Mouse (Mus musculus): Measurements from ENCODE around the gene Scamp3. TPM values are rescaled to one million over a fixed set of nuclear protein-coding genes. Genes with fewer than 3 reads are reported as not detected.
A peak's percentile ranks its signal among the peaks of the same experiment; 100 is the strongest.
"Not testable (repeated sequence)": the region's sequence is repeated elsewhere in the genome, so short reads cannot be mapped to it uniquely, and the experiment has no call there.

The Scamp3 gene
- polyA plus RNA-seq, 1 experiment from 2014 or later, result 82.8 TPM

DNA sequence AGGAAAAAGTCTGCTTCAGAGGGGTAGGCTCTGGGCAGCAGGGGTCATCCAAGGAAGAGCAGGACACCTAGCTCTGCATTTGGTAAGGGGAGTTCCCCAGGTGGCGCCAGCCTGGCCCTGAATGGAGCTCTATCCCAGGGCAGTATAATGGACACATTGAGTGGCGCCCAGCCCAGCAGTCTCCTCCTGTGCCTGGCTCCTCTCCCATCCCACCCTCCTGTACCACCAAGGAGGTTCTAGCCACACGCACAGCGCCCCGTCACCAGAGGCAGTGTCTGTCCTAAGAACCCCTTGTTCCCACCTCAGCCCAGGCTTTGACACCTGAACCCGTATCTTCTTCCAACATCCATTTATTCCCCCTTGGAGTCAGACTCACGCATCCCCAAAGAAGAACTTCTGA, 32.5 kb downstream of the Scamp3 start:
- no peaks in the 10 kb centered on the region for H3K27me3 ChIP-seq (ENCODE audit: control insufficient read depth, insufficient read depth, low read length)
- H3K9ac ChIP-seq (ENCODE audit: low read depth, low read length), result no peak overlapping the region
- H3K36me3 ChIP-seq (ENCODE audit: control insufficient read depth, insufficient read depth, low read length), result peaks cover 24% of the 10 kb centered on the region
- H3K4me3 ChIP-seq (ENCODE audit: low read depth, low read length), result no peak overlapping the region
- no peaks in the 10 kb centered on the region for H3K9me3 ChIP-seq (replicated peaks; ENCODE audit: control insufficient read depth, low read length)
- no peak for ATAC-seq (replicated peaks; ENCODE audit: insufficient number of reproducible peaks, low FRiP score, low TSS enrichment)
- H3K27ac ChIP-seq (ENCODE audit: low read depth, low read length), result no peak overlapping the region
- H3K4me2 ChIP-seq, result no peak overlapping the region
- 87% methylated on average over 7 of the region's 7 CpGs for WGBS (ENCODE audit: insufficient replicate concordance)
- H3K4me1 ChIP-seq (ENCODE audit: control insufficient read depth, insufficient read depth, low read length), result peaks cover 13% of the 10 kb centered on the region

DNA sequence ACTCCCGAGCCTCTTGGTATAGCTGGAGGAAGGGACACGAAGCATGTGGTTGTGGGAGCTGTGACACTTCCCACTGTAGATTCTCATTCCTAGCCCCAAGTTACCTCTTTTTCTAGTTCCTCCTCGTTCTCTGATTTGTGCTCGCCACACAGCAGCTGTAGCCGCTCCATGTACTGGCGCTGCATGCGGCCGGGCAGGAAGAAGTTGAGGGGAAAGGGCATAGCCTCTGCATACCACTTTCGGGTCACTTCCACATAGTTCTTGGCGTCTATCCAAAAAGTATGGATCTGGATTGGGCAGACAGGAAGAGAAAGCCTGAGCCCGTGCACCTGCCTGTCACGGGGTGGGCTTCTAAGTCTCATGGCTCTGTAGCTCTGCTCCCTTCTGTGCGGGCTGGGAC, 32.9 kb downstream of the Scamp3 start:
- no peak for ATAC-seq (replicated peaks; ENCODE audit: insufficient number of reproducible peaks, low FRiP score, low TSS enrichment)
- WGBS (ENCODE audit: insufficient replicate concordance), result 81% methylated on average over 13 of the region's 13 CpGs
- Histone ChIP-seq H3K27me3 (ENCODE audit: control insufficient read depth, insufficient read depth, low read length) (no peaks in the 10 kb centered on the region), H3K36me3 (ENCODE audit: control insufficient read depth, insufficient read depth, low read length) (peaks cover 24% of the 10 kb centered on the region), H3K27ac (ENCODE audit: low read depth, low read length) (no peak overlapping the region), H3K4me2 (no peak overlapping the region), H3K9ac (ENCODE audit: low read depth, low read length) (no peak overlapping the region), H3K9me3 (replicated peaks; ENCODE audit: control insufficient read depth, low read length) (no peaks in the 10 kb centered on the region), H3K4me3 (ENCODE audit: low read depth, low read length) (no peak overlapping the region), H3K4me1 (ENCODE audit: control insufficient read depth, insufficient read depth, low read length) (peaks cover 17% of the 10 kb centered on the region)

DNA sequence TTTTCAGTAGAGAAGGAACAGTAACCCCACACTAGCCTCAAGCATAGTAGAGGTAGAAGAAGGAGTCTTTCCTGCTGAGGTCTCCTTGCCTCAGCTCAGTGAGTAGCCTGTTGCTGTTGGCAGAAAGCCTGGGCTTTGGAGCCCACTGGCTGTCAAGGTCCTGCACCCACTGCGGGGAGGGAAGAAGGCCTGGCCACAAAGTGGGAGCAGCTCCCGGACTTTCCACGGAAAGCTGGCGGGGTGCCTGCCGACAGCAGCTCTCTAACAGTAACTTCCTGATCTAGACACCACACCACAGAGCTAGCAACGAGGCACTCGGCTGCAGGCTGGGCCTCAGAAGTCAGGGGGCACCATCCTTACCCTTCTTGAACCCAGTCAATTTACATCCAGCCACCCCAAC, 33.5 kb downstream of the Scamp3 start:
- H3K4me3 ChIP-seq (ENCODE audit: low read depth, low read length), result no peak overlapping the region
- H3K4me2 ChIP-seq, result no peak overlapping the region
- H3K36me3 ChIP-seq (ENCODE audit: control insufficient read depth, insufficient read depth, low read length), result peaks cover 24% of the 10 kb centered on the region
- peaks cover 23% of the 10 kb centered on the region for H3K4me1 ChIP-seq (ENCODE audit: control insufficient read depth, insufficient read depth, low read length)
- ATAC-seq (replicated peaks; ENCODE audit: insufficient number of reproducible peaks, low FRiP score, low TSS enrichment), result no peak
- H3K27ac ChIP-seq (ENCODE audit: low read depth, low read length), result no peak overlapping the region
- H3K27me3 ChIP-seq (ENCODE audit: control insufficient read depth, insufficient read depth, low read length), result no peaks in the 10 kb centered on the region
- H3K9ac ChIP-seq (ENCODE audit: low read depth, low read length), result no peak overlapping the region
- 80% methylated on average over 7 of the region's 7 CpGs for WGBS (ENCODE audit: insufficient replicate concordance)
- no peaks in the 10 kb centered on the region for H3K9me3 ChIP-seq (replicated peaks; ENCODE audit: control insufficient read depth, low read length)

DNA sequence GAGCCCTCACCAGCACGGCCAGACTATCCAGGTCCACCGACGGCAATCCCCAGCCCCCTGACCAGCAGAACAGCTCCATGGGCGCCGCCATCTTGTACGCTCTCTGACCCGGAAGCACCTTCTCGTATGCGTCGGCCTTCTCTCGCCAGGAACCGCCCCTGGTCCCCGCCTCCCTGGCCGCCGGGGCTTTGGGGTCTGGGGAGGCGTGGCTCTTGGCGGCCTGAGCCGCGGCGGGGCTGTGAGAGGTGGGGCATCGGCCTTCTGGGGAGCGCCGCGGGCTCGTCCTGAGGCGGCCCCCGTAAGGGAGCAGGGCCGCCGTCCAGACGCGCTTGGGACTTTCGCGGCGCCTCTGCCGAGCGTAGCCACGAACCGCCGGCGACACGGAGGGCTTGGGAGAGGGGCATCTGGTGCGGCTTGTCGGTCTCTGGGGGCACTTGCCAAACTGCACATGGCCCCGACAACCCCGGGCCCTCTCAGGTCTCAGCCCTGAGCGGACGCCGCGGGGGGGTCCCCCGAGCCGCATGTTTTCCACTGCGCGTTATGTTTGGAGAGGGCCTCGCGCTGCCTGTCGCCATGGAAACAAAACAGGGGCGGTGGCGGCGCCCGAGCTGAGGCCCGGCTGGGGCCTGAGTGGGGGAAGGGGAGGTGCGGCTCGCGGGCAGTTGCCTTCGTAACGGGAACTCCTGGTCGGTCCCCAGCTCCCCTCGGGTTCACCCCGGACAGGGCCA, 36.7 kb downstream of the Scamp3 start:
- Histone ChIP-seq H3K4me3 (ENCODE audit: low read depth, low read length) (peak overlapping the region; percentile 77), H3K4me1 (ENCODE audit: control insufficient read depth, insufficient read depth, low read length) (peaks cover 27% of the 10 kb centered on the region), H3K9ac (ENCODE audit: low read depth, low read length) (peak overlapping the region; percentile 82), H3K27ac (ENCODE audit: low read depth, low read length) (peak overlapping the region; percentile 97), H3K9me3 (replicated peaks; ENCODE audit: control insufficient read depth, low read length) (no peaks in the 10 kb centered on the region), H3K36me3 (ENCODE audit: control insufficient read depth, insufficient read depth, low read length) (peaks cover 11% of the 10 kb centered on the region; the same call in 1 of the 2 replicates), H3K4me2 (peak overlapping the region; percentile 66), H3K27me3 (ENCODE audit: control insufficient read depth, insufficient read depth, low read length) (no peaks in the 10 kb centered on the region)
- WGBS (ENCODE audit: insufficient replicate concordance), result under 1% methylated on average over 66 of the region's 69 CpGs
- peak; percentile 90 for ATAC-seq (replicated peaks; ENCODE audit: insufficient number of reproducible peaks, low FRiP score, low TSS enrichment)

DNA sequence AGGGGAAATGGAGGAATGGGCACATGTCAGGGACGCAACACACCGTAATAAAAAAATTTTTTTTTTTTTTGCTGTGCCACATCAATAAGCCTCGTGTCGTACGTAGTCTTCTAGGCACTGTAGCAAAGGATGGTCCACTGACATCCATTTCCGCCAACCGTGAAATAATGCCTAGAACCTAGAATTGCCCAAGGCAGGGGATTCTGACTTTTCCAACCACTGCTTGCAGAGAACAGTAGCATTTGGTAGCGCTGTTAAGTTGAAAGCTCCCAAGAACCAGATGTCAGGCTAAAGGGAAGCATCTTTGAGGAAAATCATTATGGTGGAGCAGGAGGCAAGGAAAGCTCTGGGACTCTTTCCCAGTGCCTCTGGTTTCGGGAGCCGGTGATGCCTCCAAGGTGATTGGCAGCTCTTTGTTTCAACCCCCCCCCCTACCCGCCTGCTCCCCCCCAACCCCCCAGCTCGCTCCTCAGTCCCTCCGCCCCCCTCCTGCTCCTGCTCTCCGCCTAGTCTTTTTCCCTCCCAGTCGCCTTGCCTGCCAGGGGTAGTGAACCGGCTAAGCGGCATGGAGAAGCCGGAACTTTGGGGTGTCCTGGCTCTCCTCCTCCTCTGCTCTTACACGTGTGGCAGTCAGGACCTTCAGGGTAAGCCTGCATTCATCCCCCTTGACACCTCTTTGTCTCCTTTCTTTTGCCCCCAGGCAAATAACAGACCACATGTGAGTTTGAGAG, 37.6 kb downstream of the Scamp3 start, which contains the start of gene Thbs3:
TSS of gene Thbs3 (plus strand) at position 500 of the 731 bp plus-strand sequence.
- peak within 1 kb of the TSS; percentile 82 for H3K9ac ChIP-seq (ENCODE audit: low read depth, low read length)
- H3K27ac ChIP-seq (ENCODE audit: low read depth, low read length), result peak within 1 kb of the TSS; percentile 97
- peaks cover 31% of the 10 kb centered on the region for H3K4me1 ChIP-seq (ENCODE audit: control insufficient read depth, insufficient read depth, low read length)
- peak within 1 kb of the TSS; percentile 66 for H3K4me2 ChIP-seq
- peak within 1 kb of the TSS; percentile 77 for H3K4me3 ChIP-seq (ENCODE audit: low read depth, low read length)
- H3K36me3 ChIP-seq (ENCODE audit: control insufficient read depth, insufficient read depth, low read length), result peaks cover 3% of the 10 kb centered on the region; the same call in 1 of the 2 replicates
- ATAC-seq (replicated peaks; ENCODE audit: insufficient number of reproducible peaks, low FRiP score, low TSS enrichment), result no peak
- WGBS (ENCODE audit: insufficient replicate concordance), result under 1% methylated on average over 18 of the region's 19 CpGs
- no peaks in the 10 kb centered on the region for H3K9me3 ChIP-seq (replicated peaks; ENCODE audit: control insufficient read depth, low read length)
- no peaks in the 10 kb centered on the region for H3K27me3 ChIP-seq (ENCODE audit: control insufficient read depth, insufficient read depth, low read length)

DNA sequence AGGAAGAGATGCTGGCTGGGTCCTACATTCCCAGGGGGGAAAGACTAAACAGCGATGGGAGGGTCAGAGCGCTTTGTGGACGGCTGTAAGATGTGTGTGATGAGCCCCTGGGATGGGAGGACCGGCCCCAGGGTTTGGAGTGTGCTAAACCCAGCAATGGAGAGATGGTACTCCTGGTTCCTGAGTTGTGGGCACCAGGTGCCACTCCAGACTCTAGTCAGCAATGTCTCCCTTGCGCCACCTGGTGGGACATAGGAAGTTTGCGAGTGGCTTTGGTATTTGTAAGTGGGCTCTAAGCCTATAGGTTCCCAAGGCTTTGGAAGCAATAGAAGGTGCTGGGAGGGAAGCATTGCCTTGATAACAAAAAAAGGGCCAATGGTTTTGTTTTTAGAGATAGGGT, 38.6 kb downstream of the Scamp3 start:
- no peak for ATAC-seq (replicated peaks; ENCODE audit: insufficient number of reproducible peaks, low FRiP score, low TSS enrichment)
- WGBS (ENCODE audit: insufficient replicate concordance), result 0% methylated on average over 6 of the region's 6 CpGs
- peak overlapping the region; percentile 77 for H3K4me3 ChIP-seq (ENCODE audit: low read depth, low read length)
- no peak overlapping the region for H3K27ac ChIP-seq (ENCODE audit: low read depth, low read length)
- peak overlapping the region; percentile 66 for H3K4me2 ChIP-seq
- H3K4me1 ChIP-seq (ENCODE audit: control insufficient read depth, insufficient read depth, low read length), result peaks cover 30% of the 10 kb centered on the region
- no peaks in the 10 kb centered on the region for H3K9me3 ChIP-seq (replicated peaks; ENCODE audit: control insufficient read depth, low read length)
- peak overlapping the region; percentile 82 for H3K9ac ChIP-seq (ENCODE audit: low read depth, low read length)
- H3K36me3 ChIP-seq (ENCODE audit: control insufficient read depth, insufficient read depth, low read length), result peaks cover 2% of the 10 kb centered on the region; the same call in 1 of the 2 replicates
- H3K27me3 ChIP-seq (ENCODE audit: control insufficient read depth, insufficient read depth, low read length), result no peaks in the 10 kb centered on the region

DNA sequence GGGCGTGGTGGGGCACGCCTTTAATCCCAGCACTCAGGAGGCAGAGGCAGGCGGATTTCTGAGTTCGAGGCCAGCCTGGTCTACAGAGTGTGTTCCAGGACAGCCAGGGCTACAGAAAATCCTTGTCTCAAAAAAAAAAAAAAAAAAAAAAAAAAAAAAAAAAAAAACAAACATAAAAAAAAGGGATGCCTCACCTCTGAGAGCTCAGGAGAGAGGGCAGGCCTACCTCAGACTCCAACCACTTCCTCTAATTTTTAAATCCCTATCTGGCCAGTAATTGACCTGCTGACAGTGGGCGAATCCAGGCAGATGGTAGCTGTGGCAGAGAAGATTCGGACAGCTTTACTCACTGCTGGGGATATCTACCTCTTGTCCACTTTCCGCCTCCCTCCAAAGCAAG, 39.1 kb downstream of the Scamp3 start:
- not testable (repeated sequence) for H3K36me3 ChIP-seq (ENCODE audit: control insufficient read depth, insufficient read depth, low read length); H3K27me3 ChIP-seq (ENCODE audit: control insufficient read depth, insufficient read depth, low read length); H3K9ac ChIP-seq (ENCODE audit: low read depth, low read length); H3K4me2 ChIP-seq; ATAC-seq (replicated peaks; ENCODE audit: insufficient number of reproducible peaks, low FRiP score, low TSS enrichment); H3K27ac ChIP-seq (ENCODE audit: low read depth, low read length); H3K4me3 ChIP-seq (ENCODE audit: low read depth, low read length); H3K9me3 ChIP-seq (replicated peaks; ENCODE audit: control insufficient read depth, low read length)
- H3K4me1 ChIP-seq (ENCODE audit: control insufficient read depth, insufficient read depth, low read length), result peaks cover 26% of the 10 kb centered on the region
- WGBS (ENCODE audit: insufficient replicate concordance), result 64% methylated on average over 7 of the region's 7 CpGs

DNA sequence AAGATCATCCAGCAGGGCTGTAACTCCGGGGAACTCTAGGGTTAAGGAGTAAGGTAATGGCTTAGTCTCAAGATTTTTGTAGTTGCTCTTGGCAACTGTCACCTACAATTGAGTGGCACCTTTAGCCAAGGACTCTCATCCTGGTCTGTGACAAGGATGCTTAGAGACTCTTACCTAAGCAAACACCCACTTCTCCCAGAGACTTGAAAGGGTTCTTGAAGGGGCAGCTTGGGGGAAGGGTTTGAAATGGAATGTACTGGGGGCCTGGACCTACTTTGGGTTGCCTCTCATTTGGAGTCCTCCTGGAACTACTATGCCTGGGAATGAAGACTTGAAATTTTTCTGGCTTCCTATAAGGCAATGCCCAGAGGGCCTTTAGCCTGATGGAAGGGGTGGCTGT, 41.0 kb downstream of the Scamp3 start:
- 79% methylated on average over 1 of the region's 1 CpGs for WGBS (ENCODE audit: insufficient replicate concordance)
- no peak overlapping the region for H3K9ac ChIP-seq (ENCODE audit: low read depth, low read length)
- H3K27ac ChIP-seq (ENCODE audit: low read depth, low read length), result no peak overlapping the region
- no peaks in the 10 kb centered on the region for H3K9me3 ChIP-seq (replicated peaks; ENCODE audit: control insufficient read depth, low read length)
- no peak overlapping the region for H3K4me2 ChIP-seq
- H3K4me3 ChIP-seq (ENCODE audit: low read depth, low read length), result no peak overlapping the region
- ATAC-seq (replicated peaks; ENCODE audit: insufficient number of reproducible peaks, low FRiP score, low TSS enrichment), result no peak
- no peaks in the 10 kb centered on the region for H3K36me3 ChIP-seq (ENCODE audit: control insufficient read depth, insufficient read depth, low read length)
- no peaks in the 10 kb centered on the region for H3K27me3 ChIP-seq (ENCODE audit: control insufficient read depth, insufficient read depth, low read length)
- peaks cover 20% of the 10 kb centered on the region for H3K4me1 ChIP-seq (ENCODE audit: control insufficient read depth, insufficient read depth, low read length)
